Mouse (Mus musculus) CH12.LX (cell line): ENCODE measurements at regions not wholly inside any gene's neighbourhood (a gene's known extent, or its start where the extent isn't known, plus 50 kb on each side); places are given as distances from the start of the nearest gene placed in this dataset.

Experiments
- DNase-seq: peaks from one replicate; pipeline ENCODE4 v3.0.0-alpha.2; 2013; ENCODE audit errors: extremely low read depth
- H3K27ac ChIP-seq: 2 replicates; pipeline ENCODE4 v1.5.1; 2012; ENCODE audit warnings: low read depth, mild to moderate bottlenecking, control low read depth, moderate library complexity; ENCODE audit not compliant: insufficient read depth
- H3K27me3 ChIP-seq: replicated peaks from 2 replicates; pipeline ENCODE3; 2012; ENCODE audit warnings: inconsistent platforms
- H3K36me3 ChIP-seq, 2 experiments: replicated peaks in 1 of 2; 2 replicates each; pipeline versions ENCODE3 to v1.6.1; 2012; ENCODE audit warnings: inconsistent platforms in 1 of 2, low read length in 1 of 2, mild to moderate bottlenecking in 1 of 2, mixed read lengths in 1 of 2, moderate library complexity in 1 of 2; ENCODE audit not compliant: control insufficient read depth in 1 of 2, insufficient read depth in 1 of 2
- H3K4me1 ChIP-seq, 2 experiments: 2 replicates each; pipeline ENCODE4 v1.6.1; 2012; ENCODE audit warnings: inconsistent platforms in 1 of 2, moderate library complexity in 1 of 2; ENCODE audit not compliant: insufficient read depth in 2 of 2, control insufficient read depth in 1 of 2
- H3K4me2 ChIP-seq: 2 replicates; pipeline ENCODE4 v1.6.1; 2012; ENCODE audit warnings: low read depth, mild to moderate bottlenecking, control low read depth; ENCODE audit not compliant: poor library complexity, insufficient read depth, severe bottlenecking
- H3K4me3 ChIP-seq, 3 experiments: fragments of 150-350 bp in 1 of 3; sonication (generic) in 1 of 3; replicated peaks in 1 of 3; 2 replicates each; pipeline versions ENCODE3 to v1.5.1; 2011 to 2012; ENCODE audit warnings: low read depth in 2 of 3, low read length in 2 of 3, mild to moderate bottlenecking in 2 of 3, moderate library complexity in 2 of 3, control low read depth in 1 of 3, improper control_type of control experiment in 1 of 3, inconsistent platforms in 1 of 3, mixed read lengths in 1 of 3; ENCODE audit not compliant: poor library complexity in 1 of 3
- H3K79me2 ChIP-seq: replicated peaks from 2 replicates; pipeline ENCODE4 v1.6.1; 2012; ENCODE audit warnings: mild to moderate bottlenecking, moderate library complexity; ENCODE audit not compliant: control insufficient read depth, poor library complexity, insufficient read depth, severe bottlenecking; ENCODE audit errors: extremely low read depth
- H3K9ac ChIP-seq: 2 replicates; pipeline ENCODE4 v1.6.1; 2012; ENCODE audit warnings: low read depth, mild to moderate bottlenecking, control low read depth, moderate library complexity; ENCODE audit not compliant: insufficient read depth
- H3K9me3 ChIP-seq: replicated peaks from 2 replicates; pipeline ENCODE3; 2012; ENCODE audit warnings: low read length, inconsistent platforms, mixed read lengths
- BHLHE40 ChIP-seq: IDR thresholded peaks from 2 replicates; pipeline ENCODE4 v1.6.1; 2011; ENCODE audit warnings: mild to moderate bottlenecking, low read depth, low read length, improper control_type of control experiment
- CTCF ChIP-seq, 2 experiments: IDR thresholded peaks in 1 of 2; conservative IDR thresholded peaks in 1 of 2; 2 replicates each; pipeline ENCODE4 v1.5.1; 2011 to 2012; ENCODE audit warnings: low read depth in 2 of 2, low read length in 2 of 2, improper control_type of control experiment in 1 of 2, inconsistent platforms in 1 of 2, mild to moderate bottlenecking in 1 of 2, moderate library complexity in 1 of 2
- ELF1 ChIP-seq: IDR thresholded peaks from 2 replicates; pipeline ENCODE4 v1.6.1; 2014; ENCODE audit warnings: low read depth, mild to moderate bottlenecking, inconsistent platforms, low read length, improper control_type of control experiment
- GABPA ChIP-seq: IDR thresholded peaks from 2 replicates; pipeline ENCODE4 v1.6.1; 2012; ENCODE audit warnings: low read depth, low read length, improper control_type of control experiment, inconsistent platforms; ENCODE audit not compliant: insufficient replicate concordance
- HCFC1 ChIP-seq: IDR thresholded peaks from 2 replicates; pipeline ENCODE4 v1.6.1; 2012; ENCODE audit warnings: low read depth, mild to moderate bottlenecking, inconsistent platforms, low read length, improper control_type of control experiment
- JUND ChIP-seq: conservative IDR thresholded peaks from 2 replicates; pipeline ENCODE4 v1.6.1; 2011; ENCODE audit warnings: low read depth, low read length, improper control_type of control experiment
- KAT2A ChIP-seq: IDR thresholded peaks from 2 replicates; pipeline ENCODE4 v1.6.1; 2012; ENCODE audit warnings: low read length, improper control_type of control experiment, inconsistent platforms; ENCODE audit not compliant: insufficient replicate concordance
- MAFK ChIP-seq: IDR thresholded peaks from 2 replicates; pipeline ENCODE4 v1.6.1; 2011; ENCODE audit warnings: low read length, improper control_type of control experiment; ENCODE audit not compliant: insufficient replicate concordance
- MAX ChIP-seq: IDR thresholded peaks from 2 replicates; pipeline ENCODE4 v1.6.1; 2011; ENCODE audit warnings: low read length, improper control_type of control experiment
- MXI1 ChIP-seq: IDR thresholded peaks from 2 replicates; pipeline ENCODE4 v1.6.1; 2011; ENCODE audit warnings: mild to moderate bottlenecking, low read depth, low read length, improper control_type of control experiment
- NELFE ChIP-seq: IDR thresholded peaks from 2 replicates; pipeline ENCODE4 v1.6.1; 2011; ENCODE audit warnings: low read depth, low read length, improper control_type of control experiment
- POLR2A ChIP-seq: IDR thresholded peaks from 2 replicates; pipeline ENCODE4 v1.6.1; 2011; ENCODE audit warnings: low read depth, mild to moderate bottlenecking, improper control_type of control experiment, low read length
- POLR2AphosphoS2 ChIP-seq: IDR thresholded peaks from 2 replicates; pipeline ENCODE4 v1.6.1; 2011; ENCODE audit warnings: low read depth, low read length, improper control_type of control experiment
- UBTF ChIP-seq: IDR thresholded peaks from 2 replicates; pipeline ENCODE4 v1.6.1; 2012; ENCODE audit warnings: low read depth, mild to moderate bottlenecking, inconsistent platforms, low read length, improper control_type of control experiment, moderate library complexity
- ZKSCAN1 ChIP-seq: IDR thresholded peaks from 2 replicates; pipeline ENCODE4 v1.6.1; 2012; ENCODE audit warnings: low read depth, inconsistent platforms, low read length, improper control_type of control experiment, borderline replicate concordance
- ZMIZ1 ChIP-seq: IDR thresholded peaks from 2 replicates; pipeline ENCODE4 v1.6.1; 2012; ENCODE audit warnings: low read depth, mild to moderate bottlenecking, inconsistent platforms, low read length, improper control_type of control experiment
- dilution Hi-C: fragments of 300-500 bp; cut with MboI; formaldehyde crosslinking; loops from 2 replicates; pipeline ENCODE4 v1.14.3; 2020; ENCODE audit warnings: low sequenced_read_pairs; ENCODE audit not compliant: extremely low pct_unique_long_range_greater_than_20kb, extremely low pct_ligation_motif_present
- in situ Hi-C: fragments of 300-500 bp; cut with MboI; formaldehyde crosslinking; loops from 3 replicates; pipeline ENCODE4 v1.14.3; 2019; ENCODE audit warnings: low sequenced_read_pairs, low pct_ligation_motif_present, low pct_unique_long_range_greater_than_20kb, mixed read lengths

GRCm38 (mm10) chr9:118240711-118241110 lies 90.7 kb upstream of the Cmc1 start:
- in situ Hi-C loops: no loop called here
- TF ChIP-seq JUND (no peak), ELF1 (no peak), MAX (no peak), ZKSCAN1 (no peak), UBTF (no peak), HCFC1 (no peak), MAFK (no peak), BHLHE40 (no peak), GABPA (no peak), KAT2A (no peak), ZMIZ1 (no peak), MXI1 (no peak), POLR2A (no peak), CTCF (conservative IDR thresholded peaks at IDR 0.05 in 1 of 2, IDR thresholded peaks at IDR 0.05 in 1 of 2; ENCODE audit: low read depth in 2 of 2, low read length in 2 of 2) (no peak)

GRCm38 (mm10) chr9:118246820-118247628 lies 97.0 kb upstream of the Cmc1 start:
- Histone ChIP-seq H3K9ac (no peak overlapping the region), H3K4me3 (no peak overlapping the region), H3K36me3 (no peaks in the 10 kb centered on the region), H3K4me2 (no peak overlapping the region), H3K4me1 (no peaks in the 10 kb centered on the region), H3K79me2 (no peaks in the 10 kb centered on the region), H3K27me3 (no peaks in the 10 kb centered on the region), H3K9me3 (no peaks in the 10 kb centered on the region), H3K27ac (no peak overlapping the region)
- in situ Hi-C loops (no loop called here), dilution Hi-C loops (no loop called here)
- no peak for DNase-seq
- TF ChIP-seq ZMIZ1 (no peak), NELFE (no peak), JUND (no peak), POLR2AphosphoS2 (no peak), HCFC1 (no peak)

More at GRCm38 (mm10) chr9:118240711-118241110, 90.7 kb upstream of the Cmc1 start:
- Histone ChIP-seq H3K4me3 (no peak overlapping the region), H3K9ac (no peak overlapping the region), H3K27me3 (no peaks in the 10 kb centered on the region), H3K79me2 (no peaks in the 10 kb centered on the region), H3K36me3 (no peaks in the 10 kb centered on the region), H3K9me3 (no peaks in the 10 kb centered on the region), H3K4me1 (no peaks in the 10 kb centered on the region), H3K4me2 (no peak overlapping the region), H3K27ac (no peak overlapping the region)
- dilution Hi-C loops: no loop called here
- no peak for DNase-seq
